Mouse (Mus musculus) liver, embryonic 13.5 days (tissue): ENCODE results near the gene Pdpk1. TPM values are rescaled to one million over a fixed set of nuclear protein-coding genes. Genes with fewer than 3 reads are reported as not detected.
"Not testable (repeated sequence)": the region's sequence is repeated elsewhere in the genome, so short reads cannot be mapped to it uniquely, and the experiment has no call there.

Experiments
- ATAC-seq: fragments of 200-750 bp; cut with Nextera tagmentation; 2 replicates; pipeline ENCODE4 v1.8.0; 2017; ENCODE audit warnings: low read depth, mild to moderate bottlenecking, moderate number of reproducible peaks, moderate library complexity
- DNase-seq: peaks from one replicate; pipeline ENCODE4 v3.0.0; 2022
- H3K27ac ChIP-seq: fragments of 300-500 bp; sonication (generic); 2 replicates; pipeline ENCODE4 v1.5.1; 2015; ENCODE audit warnings: moderate library complexity, mild to moderate bottlenecking, inconsistent platforms
- H3K27me3 ChIP-seq: fragments of 300-500 bp; sonication (generic); 2 replicates; pipeline ENCODE4 v1.6.1; 2015; ENCODE audit warnings: mild to moderate bottlenecking, inconsistent platforms
- H3K36me3 ChIP-seq: fragments of 300-500 bp; sonication (generic); 2 replicates; pipeline ENCODE4 v1.6.1; 2015; ENCODE audit warnings: mild to moderate bottlenecking, inconsistent platforms
- H3K4me1 ChIP-seq: fragments of 300-500 bp; sonication (generic); replicated peaks from 2 replicates; pipeline ENCODE4 v1.6.1; 2015; ENCODE audit warnings: inconsistent platforms
- H3K4me2 ChIP-seq: fragments of 300-500 bp; sonication (generic); 2 replicates; pipeline ENCODE4 v1.6.1; 2015; ENCODE audit warnings: inconsistent platforms, mild to moderate bottlenecking, moderate library complexity
- H3K4me3 ChIP-seq: fragments of 300-500 bp; sonication (generic); replicated peaks from 2 replicates; pipeline ENCODE4 v1.5.1; 2015; ENCODE audit warnings: mild to moderate bottlenecking, inconsistent platforms
- H3K9ac ChIP-seq: fragments of 300-500 bp; sonication (generic); 2 replicates; pipeline ENCODE4 v1.6.1; 2015; ENCODE audit warnings: mild to moderate bottlenecking, inconsistent platforms
- H3K9me3 ChIP-seq: fragments of 300-500 bp; sonication (generic); replicated peaks from 2 replicates; pipeline ENCODE4 v1.6.1; 2016; ENCODE audit warnings: inconsistent platforms
- WGBS: fragments of 180-500 bp; shearing (Covaris S2); methylation state at CpG from one replicate; pipeline ENCODE4 v1.1.7; 2015; ENCODE audit not compliant: insufficient replicate concordance; 5-methylcytosine and 5-hydroxymethylcytosine counted together
- polyA plus RNA-seq: library from polyadenylated mRNA; unstranded; fragments of >200 nt; fragmentation: Nextera tagmentation; extraction: Ambion mirVana; gene quantifications from 2 replicates; pipeline ENCODE4 v1.2.1, GENCODE M21; 2015

Gene Pdpk1
- polyA plus RNA-seq, 1 experiment from 2014 or later = 26.8 TPM

DNA sequence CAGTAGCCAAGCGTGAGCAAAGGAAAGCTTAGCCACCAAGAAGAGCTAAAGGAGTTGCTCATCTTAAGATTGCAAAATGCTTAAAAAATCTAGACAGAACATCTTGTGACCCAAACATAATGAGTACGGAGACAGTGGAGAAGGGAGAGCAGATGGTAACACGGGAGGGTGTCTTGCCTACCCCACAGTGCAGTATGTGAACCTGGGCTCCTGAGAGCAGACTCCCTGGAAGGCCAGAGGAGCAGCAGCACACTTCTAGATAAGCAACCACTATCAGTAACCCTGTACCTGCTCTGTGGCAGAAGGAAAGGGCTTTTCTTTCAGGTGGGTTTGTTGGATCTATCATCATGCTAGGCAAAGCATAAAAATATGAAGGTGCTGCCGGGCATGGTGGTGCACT is 37.7 kb downstream of the Pdpk1 start:
- H3K36me3 ChIP-seq = peaks cover 21% of the 10 kb centered on the region
- H3K4me1 ChIP-seq = peaks cover 8% of the 10 kb centered on the region
- no peak overlapping the region for H3K4me2 ChIP-seq
- DNase-seq (no peak), ATAC-seq (no peak)
- no peak overlapping the region for H3K4me3 ChIP-seq
- H3K27ac ChIP-seq = no peak overlapping the region
- no peak overlapping the region for H3K9ac ChIP-seq
- WGBS = 70% methylated on average over 4 of the region's 4 CpGs
- H3K27me3 ChIP-seq = no peaks in the 10 kb centered on the region
- no peaks in the 10 kb centered on the region for H3K9me3 ChIP-seq

- WGBS = 93% methylated on average over 1 of the region's 1 CpGs
- Histone ChIP-seq H3K9ac (no peak overlapping the region), H3K27me3 (no peaks in the 10 kb centered on the region), H3K27ac (no peak overlapping the region), H3K4me2 (no peak overlapping the region), H3K9me3 (no peaks in the 10 kb centered on the region), H3K4me1 (peaks cover 2% of the 10 kb centered on the region), H3K36me3 (peaks cover 36% of the 10 kb centered on the region), H3K4me3 (no peak overlapping the region)
- DNase-seq (no peak), ATAC-seq (no peak)
These were observed 39.5 kb downstream of the Pdpk1 start for GRCm38 (mm10) chr17:24111256-24111655.

DNA sequence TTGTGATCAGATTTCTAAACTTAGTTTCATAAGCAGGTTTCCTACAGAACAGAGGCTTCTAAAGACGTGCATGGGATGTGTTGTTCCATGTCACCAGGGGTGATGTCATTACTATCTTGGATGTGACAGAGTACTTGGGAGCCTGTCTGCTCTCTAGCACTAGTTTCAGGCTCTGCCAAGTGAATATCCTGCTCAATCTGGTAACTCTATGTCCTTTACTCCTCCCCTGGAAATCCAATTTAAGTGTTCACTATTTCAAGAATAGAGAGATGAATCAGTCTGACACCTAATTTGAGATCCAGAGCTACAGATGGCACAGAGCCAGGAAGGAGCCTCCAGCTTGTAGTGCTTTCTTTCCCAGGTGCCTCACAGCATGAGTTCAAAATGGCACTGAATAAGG is 41.8 kb downstream of the Pdpk1 start:
- Histone ChIP-seq H3K9ac (no peak overlapping the region), H3K4me2 (no peak overlapping the region), H3K4me3 (no peak overlapping the region), H3K27ac (no peak overlapping the region), H3K36me3 (peaks cover 55% of the 10 kb centered on the region), H3K9me3 (no peaks in the 10 kb centered on the region), H3K27me3 (no peaks in the 10 kb centered on the region), H3K4me1 (no peaks in the 10 kb centered on the region)
- DNase-seq = no peak
- no peak for ATAC-seq
- 76% methylated on average over 1 of the region's 1 CpGs for WGBS

DNA sequence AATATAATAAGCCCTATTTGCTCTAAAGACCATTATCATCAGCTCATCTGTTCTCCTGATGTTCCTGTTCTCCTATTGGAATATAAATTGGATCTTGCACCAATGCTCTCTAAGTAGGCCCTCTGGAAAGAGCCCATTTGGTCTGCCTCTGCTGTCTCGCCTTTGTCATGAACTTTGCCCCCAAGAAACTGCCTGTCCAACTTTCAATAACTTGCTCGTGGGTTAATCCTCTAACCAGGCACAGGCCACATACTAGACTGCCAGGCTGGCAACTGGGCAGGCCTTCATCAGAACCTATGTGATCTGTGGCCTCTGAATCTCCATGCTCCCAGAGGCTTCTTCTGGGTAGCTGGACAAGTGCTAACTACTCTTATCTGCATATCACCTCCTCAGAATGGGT is 45.6 kb downstream of the Pdpk1 start:
- H3K4me1 ChIP-seq = no peaks in the 10 kb centered on the region
- H3K4me2 ChIP-seq = no peak overlapping the region
- H3K36me3 ChIP-seq = peaks cover 81% of the 10 kb centered on the region
- H3K27ac ChIP-seq = no peak overlapping the region
- no peaks in the 10 kb centered on the region for H3K27me3 ChIP-seq
- DNase-seq (no peak), ATAC-seq (no peak)
- WGBS = 83% methylated on average over 2 of the region's 2 CpGs
- no peak overlapping the region for H3K4me3 ChIP-seq
- H3K9ac ChIP-seq = no peak overlapping the region
- no peaks in the 10 kb centered on the region for H3K9me3 ChIP-seq

DNA sequence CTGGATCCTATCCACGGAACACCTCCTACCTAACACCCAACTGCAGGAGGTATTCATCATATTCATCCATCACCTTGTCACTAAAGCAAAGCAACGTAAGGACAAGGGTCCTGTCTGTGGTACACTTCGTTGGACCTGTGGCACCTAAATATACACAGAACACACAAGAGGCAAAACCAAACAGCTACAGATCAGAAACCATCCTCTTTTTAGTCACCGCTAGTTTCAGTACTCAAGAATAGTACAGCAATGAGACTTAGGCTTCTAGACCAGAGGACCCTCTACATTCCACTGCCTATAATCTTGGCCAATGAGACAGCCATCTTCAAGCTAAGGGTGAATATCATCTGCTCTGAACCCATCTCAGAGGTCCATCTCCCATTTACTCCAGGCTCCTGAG is 52.4 kb downstream of the Pdpk1 start:
- H3K36me3 ChIP-seq = peaks cover 71% of the 10 kb centered on the region
- no peak for DNase-seq
- no peaks in the 10 kb centered on the region for H3K27me3 ChIP-seq
- no peak overlapping the region for H3K27ac ChIP-seq
- H3K9me3 ChIP-seq = no peaks in the 10 kb centered on the region
- H3K9ac ChIP-seq = no peak overlapping the region
- WGBS = 93% methylated on average over 4 of the region's 4 CpGs
- ATAC-seq = no peak
- H3K4me3 ChIP-seq = no peak overlapping the region
- no peaks in the 10 kb centered on the region for H3K4me1 ChIP-seq
- H3K4me2 ChIP-seq = no peak overlapping the region

- no peaks in the 10 kb centered on the region for H3K4me1 ChIP-seq
- no peaks in the 10 kb centered on the region for H3K27me3 ChIP-seq
- H3K36me3 ChIP-seq = peaks cover 77% of the 10 kb centered on the region
- no peaks in the 10 kb centered on the region for H3K9me3 ChIP-seq
- H3K4me3 ChIP-seq = no peak overlapping the region
- DNase-seq (no peak), ATAC-seq (no peak)
- no peak overlapping the region for H3K4me2 ChIP-seq
- H3K27ac ChIP-seq = no peak overlapping the region
- H3K9ac ChIP-seq = no peak overlapping the region
- WGBS = 76% methylated on average over 1 of the region's 1 CpGs
These were observed 60.1 kb downstream of the Pdpk1 start for GRCm38 (mm10) chr17:24090575-24090974.

GRCm38 (mm10) chr17:24086399-24086798 is 64.3 kb downstream of the Pdpk1 start:
- H3K36me3 ChIP-seq = peaks cover 66% of the 10 kb centered on the region
- H3K4me1 ChIP-seq, ATAC-seq, DNase-seq, H3K9me3 ChIP-seq, H3K4me2 ChIP-seq, H3K27me3 ChIP-seq, H3K9ac ChIP-seq, H3K27ac ChIP-seq, H3K4me3 ChIP-seq: not testable (repeated sequence)
- WGBS = 84% methylated on average over 4 of the region's 4 CpGs

GRCm38 (mm10) chr17:24084593-24084992 is 66.1 kb downstream of the Pdpk1 start:
- H3K9ac ChIP-seq = no peak overlapping the region
- H3K27ac ChIP-seq = no peak overlapping the region
- no peak overlapping the region for H3K4me3 ChIP-seq
- no peak for DNase-seq
- no peaks in the 10 kb centered on the region for H3K9me3 ChIP-seq
- peaks cover 58% of the 10 kb centered on the region for H3K36me3 ChIP-seq
- H3K4me1 ChIP-seq = no peaks in the 10 kb centered on the region
- ATAC-seq = no peak
- H3K4me2 ChIP-seq = no peak overlapping the region
- 37% methylated on average over 1 of the region's 1 CpGs for WGBS
- no peaks in the 10 kb centered on the region for H3K27me3 ChIP-seq

- Histone ChIP-seq H3K4me1 (peaks cover 10% of the 10 kb centered on the region), H3K9me3 (no peaks in the 10 kb centered on the region), H3K27ac (no peak overlapping the region), H3K27me3 (no peaks in the 10 kb centered on the region), H3K36me3 (peaks cover 41% of the 10 kb centered on the region), H3K4me2 (no peak overlapping the region), H3K9ac (no peak overlapping the region), H3K4me3 (no peak overlapping the region)
- DNase-seq (no peak), ATAC-seq (no peak)
- 82% methylated on average over 2 of the region's 2 CpGs for WGBS
These were observed 73.6 kb downstream of the Pdpk1 start for GRCm38 (mm10) chr17:24077101-24077500.

DNA sequence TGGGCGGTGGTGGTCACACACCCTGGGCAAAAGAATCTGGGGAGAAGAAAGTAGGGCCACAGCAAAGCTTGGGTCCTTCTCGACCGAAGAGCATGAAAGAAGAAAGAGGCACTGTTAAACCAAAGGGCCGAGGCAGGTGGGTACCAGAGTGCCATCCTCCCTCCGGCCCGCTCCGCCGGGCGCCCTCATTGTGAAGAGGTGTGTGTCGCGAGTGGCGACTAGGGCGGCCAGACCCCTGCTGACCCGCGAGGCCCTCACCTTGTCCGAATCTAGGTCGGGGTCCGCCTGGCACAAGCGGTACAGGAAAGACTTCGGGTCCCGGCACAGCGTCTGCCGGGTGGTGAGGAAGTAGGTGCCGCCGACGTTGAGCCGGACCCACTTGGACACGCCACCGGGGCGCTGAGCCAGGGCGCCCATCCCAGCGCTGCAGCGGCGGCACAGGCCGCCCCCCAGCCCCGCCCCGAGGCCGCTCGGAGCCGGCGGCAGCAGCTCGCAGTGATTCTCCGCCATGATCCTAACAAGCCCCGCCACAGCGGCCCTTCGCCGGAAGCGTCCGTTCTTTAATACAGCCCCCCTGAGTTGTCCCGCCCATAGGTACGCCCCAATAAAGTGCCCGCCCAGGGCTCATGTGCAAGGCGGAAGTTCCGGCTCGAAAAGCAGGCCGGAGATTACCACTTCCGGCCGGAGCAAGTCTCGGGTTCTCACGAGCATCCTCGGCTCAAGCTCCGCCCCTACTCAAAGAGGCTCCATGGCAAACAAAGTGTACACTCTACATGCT is 77.6 kb downstream of the Pdpk1 start, which contains the start of gene Kctd5:
Gene Kctd5, minus strand, starts transcription at position 567 of the 778 bp plus-strand sequence.
- peak within 1 kb of the TSS; percentile 73 for H3K27ac ChIP-seq
- under 1% methylated on average over 62 of the region's 62 CpGs for WGBS
- no peaks in the 10 kb centered on the region for H3K9me3 ChIP-seq
- peak; percentile 97 for ATAC-seq
- H3K9ac ChIP-seq = peak within 1 kb of the TSS; percentile 94
- H3K4me3 ChIP-seq = peak within 1 kb of the TSS; percentile 95
- peaks cover 19% of the 10 kb centered on the region for H3K36me3 ChIP-seq
- peaks cover 26% of the 10 kb centered on the region for H3K4me1 ChIP-seq
- peak; percentile 88 for DNase-seq
- peak within 1 kb of the TSS; percentile 81 for H3K4me2 ChIP-seq
- H3K27me3 ChIP-seq = no peaks in the 10 kb centered on the region

- no peak overlapping the region for H3K9ac ChIP-seq
- no peaks in the 10 kb centered on the region for H3K9me3 ChIP-seq
- peaks cover 25% of the 10 kb centered on the region for H3K4me1 ChIP-seq
- H3K36me3 ChIP-seq = peaks cover 4% of the 10 kb centered on the region; the same call in 1 of the 2 replicates
- no peaks in the 10 kb centered on the region for H3K27me3 ChIP-seq
- DNase-seq (no peak), ATAC-seq (no peak)
- H3K4me2 ChIP-seq = no peak overlapping the region
- no peak overlapping the region for H3K27ac ChIP-seq
- no peak overlapping the region for H3K4me3 ChIP-seq
- WGBS = 80% methylated on average over 3 of the region's 3 CpGs
These were observed 81.2 kb downstream of the Pdpk1 start for GRCm38 (mm10) chr17:24069531-24069930.

DNA sequence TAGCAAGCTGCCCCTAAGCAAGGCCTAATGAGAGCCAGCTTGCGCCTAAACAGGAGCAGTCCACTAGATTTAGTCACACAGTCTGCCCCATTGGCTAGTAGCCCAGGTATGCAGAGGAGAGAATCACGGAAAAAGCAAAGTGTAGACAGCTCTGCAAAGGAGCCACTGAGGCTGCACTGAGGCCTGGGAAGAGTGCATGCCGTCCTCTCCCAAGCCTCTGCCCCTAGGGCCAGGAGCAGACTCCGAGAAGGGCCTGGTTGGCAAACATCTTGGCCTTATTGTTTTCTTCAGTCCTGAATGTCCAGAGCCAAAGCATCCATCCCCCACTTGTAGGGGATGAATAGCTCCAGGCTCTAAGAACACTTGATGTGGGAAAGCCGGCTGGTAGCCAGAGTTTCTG is 82.5 kb downstream of the Pdpk1 start:
- Histone ChIP-seq H3K36me3 (peaks cover 4% of the 10 kb centered on the region; the same call in 1 of the 2 replicates), H3K9ac (no peak overlapping the region), H3K27me3 (no peaks in the 10 kb centered on the region), H3K4me2 (no peak overlapping the region), H3K9me3 (no peaks in the 10 kb centered on the region), H3K27ac (no peak overlapping the region), H3K4me3 (no peak overlapping the region), H3K4me1 (peaks cover 25% of the 10 kb centered on the region)
- DNase-seq (no peak), ATAC-seq (no peak)
- WGBS = 84% methylated on average over 5 of the region's 5 CpGs
